Mouse (Mus musculus) erythroblast, embryonic 14.5 days (primary cell): ENCODE results near the gene Usp3. TPM values are rescaled to one million over a fixed set of nuclear protein-coding genes. Genes with fewer than 3 reads are reported as not detected.

Experiments used
- H3K27me3 ChIP-seq: 2 replicates; pipeline ENCODE4 v1.6.1; 2012; ENCODE audit warnings: inconsistent platforms; ENCODE audit not compliant: control insufficient read depth
- H3K36me3 ChIP-seq: 2 replicates; pipeline ENCODE4 v1.6.1; 2012; ENCODE audit warnings: mild to moderate bottlenecking, inconsistent platforms; ENCODE audit not compliant: control insufficient read depth
- H3K4me1 ChIP-seq: 2 replicates; pipeline ENCODE4 v1.6.1; 2012; ENCODE audit warnings: inconsistent platforms; ENCODE audit not compliant: control insufficient read depth
- H3K4me3 ChIP-seq: replicated peaks from 2 replicates; pipeline ENCODE3; 2012; ENCODE audit warnings: moderate library complexity, mild to moderate bottlenecking, inconsistent platforms
- H3K9me3 ChIP-seq: 2 replicates; pipeline ENCODE4 v1.6.1; 2012; ENCODE audit warnings: low read length, inconsistent platforms, mixed read lengths; ENCODE audit not compliant: control insufficient read depth
- GATA1 ChIP-seq: IDR thresholded peaks from 2 replicates; pipeline ENCODE4 v1.6.1; 2012; ENCODE audit warnings: low read length, inconsistent platforms, mixed read lengths
- TAL1 ChIP-seq: IDR thresholded peaks from 3 replicates; pipeline ENCODE4 v1.6.1; 2012; ENCODE audit warnings: low read length, inconsistent platforms, mixed read lengths
- polyA plus RNA-seq: library from polyadenylated mRNA; stranded (reverse); fragments of >175 nt; gene quantifications from 2 replicates; pipeline ENCODE4 v1.2.3, GENCODE M21; 2012

Gene Usp3
- polyA plus RNA-seq, 1 experiment: 0.53 TPM

- peaks cover 33% of the 10 kb centered on the region for H3K4me1 ChIP-seq
- no peak overlapping the region for H3K4me3 ChIP-seq
- peaks cover 92% of the 10 kb centered on the region for H3K36me3 ChIP-seq
- TF ChIP-seq GATA1 (no peak), TAL1 (no peak)
- no peaks in the 10 kb centered on the region for H3K9me3 ChIP-seq
- H3K27me3 ChIP-seq: no peaks in the 10 kb centered on the region
Observed at GRCm38 (mm10) chr9:66515680-66516210, 77.2 kb downstream of the Usp3 start.

DNA sequence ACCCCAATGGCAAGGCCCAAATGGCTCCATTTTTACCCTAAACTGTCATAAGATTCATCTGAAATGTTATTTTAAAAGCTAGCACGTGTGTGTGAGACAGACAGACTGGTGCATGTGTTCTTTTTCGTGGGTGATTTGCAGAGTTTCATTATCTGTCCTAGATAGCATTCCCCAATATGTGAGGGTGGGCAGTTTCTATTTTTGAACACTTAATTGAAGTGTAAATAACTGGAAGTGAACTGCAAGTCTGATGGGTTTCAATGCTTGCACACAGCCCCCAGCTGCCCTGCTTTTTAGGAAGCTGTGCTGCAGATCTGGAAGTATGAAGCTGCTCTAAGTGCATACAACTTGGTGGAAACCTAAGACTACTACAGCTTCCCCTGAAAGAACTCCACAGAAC lies 77.8 kb downstream of the Usp3 start:
- no peak for TF ChIP-seq GATA1
- TF ChIP-seq TAL1: no peak
- H3K36me3 ChIP-seq: peaks cover 93% of the 10 kb centered on the region
- H3K4me3 ChIP-seq: no peak overlapping the region
- H3K9me3 ChIP-seq: no peaks in the 10 kb centered on the region
- peaks cover 39% of the 10 kb centered on the region for H3K4me1 ChIP-seq
- no peaks in the 10 kb centered on the region for H3K27me3 ChIP-seq

DNA sequence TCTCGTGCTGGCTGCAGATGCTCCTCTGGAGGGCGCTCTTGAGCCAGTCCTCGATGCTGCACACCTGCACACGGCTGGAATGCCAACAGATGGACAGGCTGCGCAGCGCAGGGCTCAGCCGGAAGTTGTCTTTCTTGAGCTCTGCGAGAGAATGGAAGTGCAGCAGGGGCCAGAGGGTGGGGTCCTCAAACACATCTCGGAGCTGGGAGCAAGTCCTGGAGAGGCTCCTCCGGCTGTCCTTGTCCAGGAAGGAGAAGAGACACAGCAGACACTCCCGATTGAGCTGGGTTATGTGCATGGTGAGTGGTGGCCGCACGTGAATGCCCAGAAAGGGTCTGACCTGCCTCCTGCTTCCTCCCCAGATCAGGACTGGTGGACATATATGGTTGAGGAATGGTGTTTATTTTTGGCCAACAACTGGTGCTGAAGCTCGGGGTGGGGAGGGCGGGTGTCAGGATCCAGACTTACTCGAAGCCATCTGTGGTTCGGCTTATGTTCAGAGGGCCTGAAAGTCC lies 78.6 kb downstream of the Usp3 start, which contains the start of gene Fbxl22:
Gene Fbxl22, minus strand, starts transcription at position 338 of the 515 bp plus-strand sequence.
- H3K4me3 ChIP-seq: no peak within 1 kb of the TSS
- H3K36me3 ChIP-seq: peaks cover 93% of the 10 kb centered on the region
- H3K4me1 ChIP-seq: peaks cover 46% of the 10 kb centered on the region
- TF ChIP-seq TAL1: no peak
- no peak for TF ChIP-seq GATA1
- H3K27me3 ChIP-seq: no peaks in the 10 kb centered on the region
- H3K9me3 ChIP-seq: no peaks in the 10 kb centered on the region

- Histone ChIP-seq H3K4me3 (no peak overlapping the region), H3K9me3 (no peaks in the 10 kb centered on the region), H3K36me3 (peaks cover 94% of the 10 kb centered on the region), H3K27me3 (no peaks in the 10 kb centered on the region), H3K4me1 (peaks cover 51% of the 10 kb centered on the region)
- TF ChIP-seq TAL1: no peak
Observed at GRCm38 (mm10) chr9:66513661-66514255, 79.2 kb downstream of the Usp3 start.

GRCm38 (mm10) chr9:66513150-66513549 lies 79.8 kb downstream of the Usp3 start:
- Histone ChIP-seq H3K36me3 (peaks cover 95% of the 10 kb centered on the region), H3K4me3 (no peak overlapping the region), H3K27me3 (no peaks in the 10 kb centered on the region), H3K4me1 (peaks cover 52% of the 10 kb centered on the region), H3K9me3 (no peaks in the 10 kb centered on the region)
- TF ChIP-seq GATA1 (no peak), TAL1 (no peak)

- Histone ChIP-seq H3K4me1 (peaks cover 60% of the 10 kb centered on the region), H3K36me3 (peaks cover 95% of the 10 kb centered on the region), H3K4me3 (peak overlapping the region; percentile 71), H3K9me3 (no peaks in the 10 kb centered on the region), H3K27me3 (no peaks in the 10 kb centered on the region)
- TF ChIP-seq TAL1: no peak
- TF ChIP-seq GATA1: no peak
Observed at GRCm38 (mm10) chr9:66512351-66512671, 80.6 kb downstream of the Usp3 start.

GRCm38 (mm10) chr9:66511580-66512350 lies 81.2 kb downstream of the Usp3 start:
- Histone ChIP-seq H3K36me3 (peaks cover 95% of the 10 kb centered on the region), H3K27me3 (no peaks in the 10 kb centered on the region), H3K4me1 (peaks cover 65% of the 10 kb centered on the region), H3K9me3 (no peaks in the 10 kb centered on the region), H3K4me3 (peak overlapping the region; percentile 71)
- TF ChIP-seq GATA1: no peak
- TF ChIP-seq TAL1: no peak

DNA sequence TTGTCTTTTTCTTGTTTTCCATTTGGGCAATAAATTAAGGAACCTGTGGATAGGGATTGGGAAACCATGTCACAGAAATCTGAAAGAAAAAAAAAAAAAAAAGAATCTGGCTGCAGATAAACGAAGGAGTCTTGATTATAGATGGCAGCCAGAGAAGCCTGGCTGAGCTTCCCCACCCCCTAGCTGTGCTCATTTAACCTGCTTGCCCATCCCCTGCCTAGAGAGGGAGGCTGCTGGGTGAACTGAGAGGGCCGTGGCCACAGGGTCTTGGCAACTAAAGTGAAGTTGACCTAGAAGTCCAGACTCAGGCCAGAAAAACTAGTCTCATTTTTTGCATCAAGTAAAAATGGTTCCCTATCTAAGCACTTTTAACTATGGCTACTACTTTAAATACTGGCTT lies 82.0 kb downstream of the Usp3 start:
- Histone ChIP-seq H3K27me3 (no peaks in the 10 kb centered on the region), H3K9me3 (no peaks in the 10 kb centered on the region), H3K4me1 (peaks cover 74% of the 10 kb centered on the region), H3K36me3 (peaks cover 95% of the 10 kb centered on the region), H3K4me3 (peak overlapping the region; percentile 71)
- no peak for TF ChIP-seq GATA1
- TF ChIP-seq TAL1: no peak

DNA sequence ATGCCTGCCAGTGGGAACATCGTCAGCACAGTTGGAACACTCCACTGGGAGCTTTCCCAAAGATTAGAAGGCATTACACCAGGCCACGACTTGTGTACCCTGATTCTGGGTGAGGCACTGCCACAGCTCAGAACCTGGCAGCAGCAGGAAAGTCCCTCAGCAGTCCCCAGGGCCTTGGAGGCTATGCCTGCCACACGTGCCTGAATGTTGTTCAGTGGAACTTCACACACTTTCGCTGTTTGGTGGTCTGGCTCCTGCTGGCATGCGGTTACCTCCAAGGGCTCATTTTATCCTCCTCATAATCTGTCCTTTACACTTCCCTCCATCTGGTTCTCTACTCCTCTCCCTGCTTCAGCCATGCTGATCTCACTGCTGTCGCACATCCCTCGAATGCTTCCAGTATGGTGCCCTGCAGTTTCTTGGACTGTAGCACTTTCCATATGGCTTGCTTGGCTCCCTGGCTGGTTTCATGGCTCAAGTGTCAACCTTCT lies 82.5 kb downstream of the Usp3 start:
- H3K9me3 ChIP-seq: no peaks in the 10 kb centered on the region
- peaks cover 95% of the 10 kb centered on the region for H3K36me3 ChIP-seq
- H3K4me1 ChIP-seq: peaks cover 79% of the 10 kb centered on the region
- peak overlapping the region; percentile 71 for H3K4me3 ChIP-seq
- H3K27me3 ChIP-seq: no peaks in the 10 kb centered on the region
- TF ChIP-seq TAL1: no peak
- no peak for TF ChIP-seq GATA1
